Mouse (Mus musculus): ENCODE measurements around the gene Adcy7.
A peak's percentile ranks its signal among the peaks of the same experiment; 100 is the strongest.

Adcy7 gene

DNA sequence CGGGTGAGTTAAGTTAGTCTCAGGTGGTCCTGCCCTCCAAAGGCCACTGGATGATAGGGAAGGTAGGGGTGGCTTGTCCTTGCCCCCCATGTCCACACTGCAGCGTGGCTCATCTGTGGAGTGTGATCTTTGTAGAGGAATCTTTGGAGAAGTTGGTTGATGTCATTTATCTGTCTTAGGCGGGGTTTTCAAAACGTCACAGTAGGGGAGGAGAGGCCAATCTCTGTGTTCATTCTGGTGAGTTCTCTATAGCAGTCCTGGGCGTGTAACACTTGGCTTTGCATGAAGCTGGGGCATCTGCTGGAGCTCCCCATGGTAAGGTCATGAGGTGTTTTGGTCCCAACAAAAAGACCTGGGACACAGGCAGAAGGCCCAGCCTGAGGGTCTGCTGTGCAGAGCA lies 1.9 kb downstream of the Adcy7 start:
- no peak for DNase-seq

DNA sequence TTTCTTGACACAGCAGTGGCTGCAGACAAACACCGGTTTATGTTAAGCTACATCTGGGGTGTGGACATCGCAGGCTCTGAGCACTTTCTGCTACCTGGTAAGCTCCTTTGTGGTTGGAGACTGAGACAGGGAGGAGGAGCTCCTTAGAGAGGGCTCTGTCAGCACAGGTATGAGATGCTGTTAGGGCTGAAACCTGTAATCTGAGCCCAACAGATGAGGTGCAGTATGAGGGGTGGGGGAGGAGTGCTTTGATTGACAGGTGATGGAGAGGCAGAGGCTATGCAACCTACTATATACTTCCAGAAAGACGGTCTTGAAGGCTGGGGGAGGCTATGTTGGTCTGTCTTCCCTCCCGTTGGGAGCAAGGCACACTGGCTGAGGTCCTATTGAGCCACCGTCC lies 7.0 kb downstream of the Adcy7 start:
- no peak for DNase-seq

DNA sequence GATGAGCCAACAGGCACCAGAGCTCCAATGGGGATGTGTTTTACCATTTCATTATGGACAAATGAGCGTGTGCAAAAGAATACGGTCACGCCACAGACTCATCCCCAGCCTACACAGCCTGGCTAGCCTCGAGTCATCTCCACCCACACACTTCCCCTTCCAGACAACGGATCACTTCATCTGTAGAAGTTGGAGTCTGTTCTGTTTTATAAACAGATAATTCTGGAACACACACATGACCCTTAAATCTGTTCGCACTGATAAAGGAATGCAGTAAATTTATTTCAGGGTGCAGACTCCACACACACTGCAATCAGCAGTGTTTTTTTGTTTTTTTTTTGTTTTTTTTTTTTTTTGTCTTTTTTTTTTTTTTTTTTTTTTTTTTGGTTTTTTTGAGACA lies 7.5 kb downstream of the Adcy7 start:
- DNase-seq, result peak in 1 of 2 experiments; percentile 10

DNA sequence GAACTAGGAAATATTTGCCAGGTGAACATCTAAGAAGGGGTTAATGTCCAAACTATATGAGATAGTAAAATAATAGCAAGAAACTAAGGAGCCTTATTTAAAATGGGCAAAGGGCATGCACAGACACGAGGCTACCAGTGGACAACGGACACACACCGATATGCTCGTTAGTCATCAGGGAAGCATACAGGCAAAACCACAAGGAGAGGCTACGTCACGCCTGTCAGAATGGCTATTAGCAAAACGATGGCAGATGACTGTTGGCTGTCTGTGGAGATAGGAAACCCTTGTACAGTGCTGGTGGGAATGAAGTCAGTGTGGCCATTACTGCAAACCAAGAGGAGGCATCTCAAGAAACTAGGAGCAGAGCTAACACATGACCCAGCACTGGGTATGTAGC lies 8.7 kb downstream of the Adcy7 start:
- no peak for DNase-seq

DNA sequence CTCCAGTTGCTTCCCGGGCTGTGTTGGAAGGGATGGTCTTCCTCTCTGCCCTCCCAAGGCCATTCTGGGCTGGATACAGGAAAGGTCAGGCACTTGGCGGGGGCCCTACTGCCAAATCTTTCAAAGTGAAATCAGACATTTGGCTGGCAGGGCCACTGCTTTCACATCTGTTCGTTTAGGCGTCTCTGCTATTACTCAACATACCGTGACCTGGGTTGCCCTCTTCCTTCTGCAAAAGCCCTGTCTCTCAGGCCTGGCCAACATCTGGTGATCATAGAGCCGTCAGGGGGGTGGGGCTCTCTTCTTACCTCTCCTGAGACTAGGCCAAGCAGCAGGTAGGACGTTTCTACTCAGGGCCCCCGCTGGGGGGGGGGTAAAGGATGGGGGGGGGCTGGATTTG lies 10.5 kb downstream of the Adcy7 start:
- no peak for DNase-seq

DNA sequence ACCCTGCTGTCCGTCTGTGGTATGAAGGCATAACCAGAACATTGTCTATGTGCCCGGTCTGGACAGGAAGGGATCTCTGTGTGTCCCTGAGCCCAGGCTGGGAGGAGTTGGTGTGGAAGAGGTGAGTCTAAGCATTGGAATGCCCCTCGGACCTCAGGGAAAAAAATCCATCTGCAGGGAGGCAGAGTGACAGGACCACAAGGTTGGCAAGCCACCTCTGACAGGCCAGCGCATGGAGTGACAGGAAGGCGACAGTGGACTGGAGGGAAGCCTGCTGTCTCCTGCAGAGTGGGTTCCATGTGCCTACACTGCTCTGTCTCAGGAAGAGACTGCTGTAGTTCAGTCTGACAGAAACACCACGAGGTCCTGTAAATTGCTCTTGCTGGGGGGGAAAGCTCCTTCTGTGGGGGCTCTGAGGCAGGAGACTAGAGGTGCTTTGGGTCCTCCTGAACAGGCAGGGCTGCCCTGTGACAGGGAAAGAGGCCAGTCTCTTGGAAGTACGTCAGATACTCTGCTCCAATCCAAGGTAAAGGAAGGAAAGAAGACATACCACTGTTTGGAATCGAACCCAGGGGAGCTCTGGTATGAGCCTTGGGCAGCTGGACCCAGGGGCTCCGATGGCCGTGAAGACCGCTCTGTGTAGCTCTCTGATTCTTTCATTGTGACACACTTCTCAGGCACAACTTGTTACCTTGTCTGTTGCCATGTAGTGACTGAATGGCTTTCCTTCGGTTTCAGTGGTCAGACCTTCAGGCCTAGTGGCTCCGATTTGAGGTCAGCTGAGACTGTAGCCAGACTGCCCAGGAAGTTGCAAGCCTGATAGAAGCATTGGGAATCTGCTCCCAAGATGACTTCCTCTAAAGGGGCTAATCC lies 11.3 kb downstream of the Adcy7 start:
- DNase-seq, result no peak

DNA sequence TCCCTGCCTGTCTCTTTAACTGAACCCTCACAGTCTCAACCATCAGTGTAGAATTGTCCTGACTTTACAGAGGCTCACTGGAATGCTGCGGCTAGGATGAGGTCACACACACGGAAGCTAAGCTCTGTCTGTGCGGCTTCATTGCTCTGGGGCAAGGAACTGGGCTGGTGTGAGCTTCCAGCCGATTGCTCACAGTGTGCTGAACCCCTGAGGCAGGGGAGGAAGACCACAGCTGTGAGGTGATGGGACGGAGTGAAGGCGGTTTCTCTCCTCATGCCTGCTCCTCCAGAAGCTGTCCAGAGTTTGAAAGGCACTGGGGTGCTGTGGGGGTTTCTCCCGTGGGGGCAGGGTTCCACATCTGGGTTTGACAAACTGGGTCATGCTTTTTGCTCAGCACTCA lies 12.5 kb downstream of the Adcy7 start:
- peak in 1 of 2 experiments; percentile 16 for DNase-seq

DNA sequence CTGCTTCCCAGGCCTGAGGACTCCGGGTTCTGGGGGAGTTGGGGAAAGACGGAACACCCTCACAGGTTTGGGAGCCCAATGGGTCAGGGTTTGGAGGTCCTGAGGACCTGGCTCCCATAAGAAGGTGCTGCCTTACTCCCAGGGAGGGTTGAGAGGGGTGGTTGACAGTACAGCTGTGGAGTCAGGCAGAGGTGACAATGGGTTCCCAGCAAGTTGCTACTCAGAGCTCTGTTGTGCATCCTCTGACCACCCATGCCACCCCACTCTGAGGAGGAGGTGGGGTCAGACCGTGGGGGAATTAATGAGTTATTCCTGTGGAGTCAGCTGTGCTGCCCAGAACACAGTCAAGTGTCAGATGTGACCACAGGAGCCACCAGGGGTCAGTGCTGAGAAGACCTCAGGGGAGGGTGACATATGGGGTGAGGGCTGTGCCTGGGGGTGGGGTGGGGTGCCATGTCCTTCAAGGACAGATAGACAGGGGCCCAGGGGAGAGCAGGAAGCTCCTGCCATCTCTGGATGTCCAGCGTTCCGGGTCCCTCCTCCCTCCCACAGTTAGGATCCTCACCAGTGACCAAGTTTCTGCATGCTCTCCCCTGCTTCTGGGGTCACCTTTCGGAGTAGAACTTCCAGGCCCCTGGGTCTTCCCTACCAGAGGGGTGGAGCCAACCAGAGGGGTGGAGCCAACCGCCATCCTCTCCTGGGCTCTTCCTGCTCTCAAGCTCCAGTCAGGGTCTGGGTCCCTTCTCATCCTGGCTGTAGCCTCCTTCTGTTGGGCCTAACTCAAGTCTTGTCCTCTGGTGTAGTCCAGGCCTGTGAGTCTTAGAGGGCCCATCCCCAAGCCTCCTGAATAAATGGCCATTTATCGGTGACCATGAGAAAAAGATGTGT lies 13.5 kb downstream of the Adcy7 start:
- DNase-seq, result peak; percentile 53 to 55

DNA sequence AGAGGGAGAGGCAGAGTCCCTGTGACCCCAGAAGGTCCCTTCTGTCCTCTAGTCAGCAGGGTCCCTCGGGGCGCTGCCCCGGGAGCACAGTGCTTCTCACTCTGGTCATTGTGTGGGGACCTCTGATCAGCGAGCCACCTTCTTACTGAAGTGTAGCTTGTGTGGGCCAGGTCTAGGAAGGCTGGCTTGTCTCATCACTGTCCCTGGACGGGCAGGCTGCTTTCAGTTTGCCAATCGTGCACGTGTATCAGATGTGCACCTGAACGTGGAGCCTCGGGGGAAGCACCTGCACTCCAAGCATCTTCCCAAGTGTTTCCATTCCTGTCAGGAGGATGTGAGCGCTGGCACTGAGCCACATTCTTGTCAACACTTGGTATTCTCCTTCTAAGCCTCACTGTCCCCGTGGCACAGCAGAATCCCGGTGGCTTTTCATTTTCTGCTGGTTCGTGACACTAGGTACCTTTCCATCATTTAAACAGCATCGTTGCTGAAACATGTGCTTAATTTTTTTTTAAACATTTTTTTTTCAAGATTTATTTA lies 14.3 kb downstream of the Adcy7 start:
- peak in 1 of 2 experiments; percentile 9 for DNase-seq

DNA sequence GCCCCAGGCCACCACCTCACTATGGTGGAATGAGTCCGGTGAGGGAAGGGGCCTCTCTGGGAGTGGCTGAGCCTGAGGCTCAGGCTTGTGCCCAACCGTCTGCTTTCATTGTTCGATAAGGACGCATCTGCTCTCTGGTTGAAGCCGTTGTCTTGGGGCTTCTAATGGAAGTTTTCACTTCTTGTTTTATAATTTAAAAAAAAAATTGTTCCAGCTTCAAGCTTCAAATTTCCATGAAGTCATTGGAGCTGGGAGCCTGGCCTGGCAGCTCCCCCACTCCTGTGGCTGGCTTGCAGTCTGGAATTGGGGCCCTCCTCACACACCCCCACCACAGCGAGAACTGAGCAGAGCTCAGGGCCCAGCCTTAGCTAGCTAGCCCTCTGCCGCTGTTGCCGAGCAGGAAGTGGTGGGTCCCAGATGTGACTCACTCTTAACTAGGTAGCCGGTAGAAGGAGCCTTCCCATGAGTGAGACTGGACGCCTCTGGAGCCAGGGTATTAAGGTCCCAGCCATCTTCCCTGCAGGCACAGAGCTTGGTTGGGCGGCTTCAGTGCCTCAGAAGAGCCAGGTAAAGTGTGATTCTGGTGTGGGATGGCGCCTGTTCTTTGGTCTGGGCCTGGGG lies 16.5 kb downstream of the Adcy7 start:
- DNase-seq, result peak; percentile 75 to 80

DNA sequence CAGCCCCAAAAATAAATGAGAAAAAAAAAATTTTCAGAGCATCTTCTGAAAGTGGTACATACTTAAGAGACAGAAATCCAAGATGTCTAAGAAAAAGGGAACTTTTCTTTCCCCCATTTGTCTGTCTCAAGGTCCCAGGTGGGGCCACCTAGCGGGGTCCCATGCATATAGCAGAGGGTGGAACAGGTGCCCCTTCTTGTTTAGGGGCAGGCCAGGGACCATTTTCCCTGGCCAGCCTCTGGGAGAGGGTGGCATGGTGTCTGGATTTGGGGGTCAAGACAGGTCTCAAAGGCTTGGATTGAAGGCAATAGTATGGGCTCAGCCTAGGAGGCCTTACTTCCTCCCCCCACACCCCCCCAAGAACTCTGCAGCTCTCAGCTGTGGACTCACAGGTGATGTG lies 17.7 kb downstream of the Adcy7 start:
- DNase-seq, result peak; percentile 76 to 78

DNA sequence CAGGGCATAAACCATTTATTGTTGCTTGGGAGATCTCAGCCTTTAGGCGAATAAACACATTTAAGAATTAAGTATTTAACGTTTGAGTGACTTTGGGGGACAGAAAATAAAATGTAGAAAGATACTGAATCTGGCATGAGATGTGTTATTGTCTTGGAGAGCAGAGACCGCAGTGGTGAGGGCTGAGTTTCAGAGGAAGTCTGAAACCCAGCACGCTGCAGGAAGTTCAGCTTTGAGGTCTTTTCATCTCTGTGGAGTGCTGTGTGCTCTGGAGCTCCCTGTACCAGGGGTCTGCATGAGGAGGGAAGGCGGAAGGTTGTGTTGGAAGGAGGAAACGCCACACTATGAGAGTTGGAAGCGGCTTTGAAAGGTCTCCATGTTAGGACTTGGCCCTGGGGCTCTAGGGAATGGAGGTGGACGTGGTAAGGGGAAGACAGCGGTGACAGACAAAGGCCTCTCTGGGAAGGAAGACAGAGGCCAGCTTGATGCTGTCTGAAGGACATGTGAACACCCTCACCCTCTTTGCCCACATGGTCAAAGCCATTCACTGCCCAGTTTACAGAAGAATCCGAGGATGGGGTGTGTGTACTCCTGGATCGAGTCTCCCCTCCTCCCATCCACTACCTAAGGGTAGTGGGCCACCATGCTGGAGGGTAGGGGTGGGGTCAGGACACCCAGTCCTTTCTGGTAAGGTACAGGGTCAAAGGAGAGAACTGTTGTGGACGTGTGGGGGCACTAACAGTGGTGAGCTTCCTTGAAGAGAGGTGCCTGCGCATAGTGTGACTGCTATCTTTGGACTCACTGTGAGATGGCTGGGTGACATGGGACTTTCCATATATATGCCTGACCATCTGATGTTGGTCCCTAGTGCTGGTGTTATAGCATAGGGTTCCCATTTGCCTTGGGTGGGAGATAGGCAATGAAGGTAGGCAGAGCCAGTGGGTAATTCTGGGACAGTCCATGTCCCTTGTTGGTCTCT lies 18.4 kb downstream of the Adcy7 start:
- DNase-seq, result peak; percentile 64 to 73

DNA sequence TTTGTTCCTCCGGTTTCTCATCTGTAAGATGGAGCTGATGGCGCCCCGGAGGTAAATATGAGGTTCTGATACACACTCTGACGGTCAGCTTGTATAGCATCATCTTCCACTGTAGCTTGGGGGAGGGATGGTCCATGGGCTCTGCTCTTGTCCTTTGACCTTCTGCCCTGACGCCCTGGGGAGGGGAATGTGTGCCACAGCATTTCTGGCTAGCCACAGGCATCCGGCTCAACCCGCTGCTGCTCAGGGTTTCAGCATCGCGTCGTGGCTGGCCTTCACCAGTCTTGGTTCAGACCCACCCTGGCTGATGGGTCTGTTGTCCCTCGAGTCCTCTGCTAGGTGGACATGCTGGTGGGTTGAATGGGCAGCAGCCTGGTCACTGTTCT lies 19.1 kb downstream of the Adcy7 start:
- no peak for DNase-seq

DNA sequence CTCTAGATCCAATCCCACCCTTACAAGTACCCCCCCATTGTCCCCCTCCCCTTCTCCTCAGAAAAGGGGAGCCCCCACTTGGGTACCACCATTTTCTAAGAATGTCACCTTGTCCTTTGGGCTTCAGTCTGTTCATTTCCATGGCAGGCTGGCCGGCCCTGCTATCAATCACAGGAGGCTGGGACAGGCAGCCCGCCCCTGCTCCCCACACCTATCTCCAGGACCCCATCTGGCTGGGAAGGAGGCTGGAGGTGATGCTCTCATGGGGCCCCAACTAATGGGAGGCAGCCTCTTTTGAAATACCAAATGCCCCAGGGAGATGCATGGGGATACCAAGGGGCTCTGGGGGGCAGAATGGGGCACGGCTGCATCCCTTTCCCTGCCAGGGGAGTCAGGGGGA lies 20.7 kb downstream of the Adcy7 start:
- DNase-seq, result peak in 1 of 2 experiments; percentile 19

DNA sequence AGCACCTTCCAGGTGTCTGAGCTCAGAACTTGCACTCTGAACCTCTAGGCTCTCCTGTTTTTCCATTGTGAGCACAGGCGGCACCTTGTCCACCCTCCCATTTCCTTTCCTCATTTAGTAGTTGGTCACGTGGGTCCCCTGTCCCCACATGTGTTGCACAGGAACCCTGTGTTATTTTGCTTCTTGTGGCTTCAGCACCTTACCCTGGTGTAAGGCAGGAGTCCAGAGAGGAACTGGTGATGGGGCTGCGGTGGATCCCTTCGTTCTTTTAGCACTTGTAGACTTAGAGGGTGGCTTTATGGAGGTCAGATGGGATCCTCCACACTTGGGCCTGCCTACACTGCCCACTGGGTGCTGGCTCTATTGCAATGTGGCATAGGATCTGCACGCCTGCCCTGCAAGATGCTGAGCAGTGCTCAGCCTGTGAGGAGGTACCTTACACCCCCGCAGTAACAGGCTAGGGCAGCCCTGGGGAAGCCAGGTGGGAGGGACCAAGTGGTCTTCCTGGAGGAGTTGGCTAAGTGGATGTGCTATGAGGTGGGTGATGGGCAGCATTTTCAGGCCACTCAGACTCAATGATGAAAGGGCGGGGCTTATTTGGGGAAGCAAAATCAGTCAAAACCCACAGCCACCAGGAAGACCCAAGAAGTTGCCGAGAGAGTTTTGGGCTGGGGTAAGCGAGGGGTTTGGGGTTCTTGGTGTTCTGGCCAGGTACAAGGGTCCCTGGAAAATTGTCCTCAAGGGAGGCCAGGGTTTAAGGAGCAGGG lies 21.6 kb downstream of the Adcy7 start:
- peak; percentile 48 to 63 for DNase-seq

DNA sequence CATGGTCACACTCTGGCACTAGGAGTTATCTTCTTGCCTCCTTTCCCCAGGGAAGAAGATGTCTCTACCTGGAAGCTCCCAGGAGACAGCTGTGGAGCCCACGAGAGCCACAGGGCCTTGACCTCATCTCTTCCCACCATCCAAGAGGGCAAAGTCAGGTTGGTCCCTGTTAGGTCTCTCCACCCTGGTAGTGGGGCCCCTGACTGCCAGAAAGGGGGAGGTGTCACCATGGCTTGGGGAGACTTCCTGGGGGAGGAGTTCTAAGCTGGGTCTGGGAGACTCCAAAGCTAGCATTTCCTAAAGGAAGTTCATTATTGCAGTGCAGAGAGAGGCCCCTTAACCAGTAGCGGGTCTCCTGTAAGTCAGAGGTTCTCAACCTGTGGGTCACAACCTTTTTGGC lies 22.8 kb downstream of the Adcy7 start:
- DNase-seq, result peak in 1 of 2 experiments; percentile 10

DNA sequence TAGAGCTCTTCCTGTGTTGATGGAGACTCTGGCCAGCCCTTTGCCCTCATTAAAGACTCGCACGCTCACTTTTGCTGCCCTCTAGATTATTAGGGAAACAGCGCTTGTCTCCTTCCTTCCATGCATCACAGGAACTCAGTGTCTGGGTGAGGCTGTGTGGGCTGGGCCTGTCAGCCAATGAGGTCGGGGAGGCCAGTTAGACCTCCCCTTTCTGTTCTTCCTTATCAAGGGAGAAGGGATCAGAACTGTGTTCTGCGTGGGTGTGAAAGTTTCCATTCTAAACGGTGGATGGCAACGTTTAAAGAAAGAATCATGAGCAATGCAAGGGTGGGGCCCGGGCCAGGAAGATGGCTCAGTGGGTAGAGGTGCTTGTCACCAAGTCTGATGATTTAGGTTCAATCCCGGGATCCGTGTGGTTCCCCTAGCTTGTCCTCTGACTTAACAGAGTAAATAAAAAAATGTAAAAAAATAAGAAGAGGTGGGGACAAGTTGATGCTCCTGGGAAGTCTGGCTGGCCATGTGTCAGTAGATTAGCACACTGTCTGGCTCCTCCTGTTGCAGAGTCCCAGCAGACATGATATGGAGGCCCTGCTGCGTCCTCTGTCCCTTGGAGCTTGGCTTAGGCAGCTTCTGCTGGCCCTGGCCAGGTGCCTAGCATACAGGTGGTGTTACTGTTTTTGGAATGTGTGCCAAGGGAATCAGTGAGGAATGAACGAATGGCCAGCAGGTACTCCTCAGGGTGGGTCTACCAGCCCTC lies 26.0 kb downstream of the Adcy7 start:
- peak in 1 of 2 experiments; percentile 40 for DNase-seq

DNA sequence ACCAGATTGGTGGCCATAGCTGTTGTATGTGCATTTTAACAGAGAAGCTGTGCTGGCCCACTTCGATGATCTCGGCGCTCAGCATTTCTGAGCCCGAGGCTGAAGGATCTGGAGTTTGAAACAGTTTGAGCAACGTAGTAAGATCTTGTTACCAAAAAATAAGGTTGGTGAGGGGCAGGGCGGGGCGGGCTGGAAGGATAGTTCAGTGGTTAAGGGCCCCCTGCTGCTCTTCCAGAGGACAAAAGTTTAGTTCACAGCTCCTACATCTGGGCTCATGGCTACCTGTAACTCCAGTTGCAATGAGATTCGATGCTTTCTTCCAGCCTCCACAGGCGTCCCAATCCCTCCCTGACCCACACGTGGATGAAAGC lies 26.5 kb downstream of the Adcy7 start:
- DNase-seq, result no peak

DNA sequence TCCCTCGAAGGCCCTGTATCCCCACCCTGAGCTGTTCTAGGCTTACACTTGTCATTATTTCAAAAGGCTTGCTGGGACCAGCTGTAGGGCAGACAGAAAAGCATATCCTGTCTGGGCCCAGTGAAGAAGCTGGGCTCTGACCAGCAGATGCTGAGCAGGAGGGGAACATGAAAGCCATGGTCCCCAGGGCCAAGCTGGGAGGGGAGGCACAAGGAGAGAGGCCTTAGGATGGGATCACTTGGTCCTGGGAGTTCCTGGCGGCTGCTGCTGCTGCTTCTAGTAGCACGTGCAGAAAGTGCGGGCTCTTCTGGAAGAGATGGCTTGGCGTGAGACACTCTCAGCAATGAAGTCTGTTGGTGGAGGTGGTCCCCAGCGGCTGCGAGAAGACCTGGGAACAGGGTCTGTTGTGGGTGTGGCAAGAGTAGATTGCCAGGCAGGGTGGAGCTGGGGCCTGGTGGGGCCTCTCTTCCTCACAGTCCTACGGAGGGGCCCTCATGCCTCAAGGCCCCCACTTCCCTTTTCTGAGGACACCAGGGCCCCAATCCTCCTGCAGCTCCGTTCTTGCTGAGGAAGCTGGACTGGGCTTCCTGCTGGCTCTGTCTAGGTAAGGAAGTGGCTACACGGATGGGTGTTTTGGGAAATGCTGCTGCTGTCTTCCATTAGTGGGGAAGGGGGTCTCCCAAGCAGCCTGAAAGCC lies 27.9 kb downstream of the Adcy7 start:
- peak in 1 of 2 experiments; percentile 15 for DNase-seq

Data from thymus, postnatal 36 days (tissue).